Mouse (Mus musculus): ENCODE measurements at regions not wholly inside any gene's neighbourhood (a gene's known extent, or its start where the extent isn't known, plus 50 kb on each side); places are given as distances from the start of the nearest gene placed in this dataset.

GRCm38 (mm10) chr3:143913044-143913574 is 291.9 kb downstream of the Lmo4 start:
- no peaks in the 10 kb centered on the region for H3K27me3 ChIP-seq (ENCODE audit: control insufficient read depth, insufficient read depth, low read length)
- WGBS: 86% methylated on average over 3 of the region's 3 CpGs
- H3K27ac ChIP-seq (ENCODE audit: control insufficient read depth, insufficient read depth, low read length): no peak overlapping the region
- peaks cover 25% of the 10 kb centered on the region for H3K4me1 ChIP-seq (replicated peaks; ENCODE audit: control insufficient read depth, insufficient read depth, low read length)
- no peak for TF ChIP-seq POLR2A (IDR thresholded peaks at IDR 0.05; ENCODE audit: control insufficient read depth, extremely low read depth, insufficient read depth, low read length, poor library complexity)
- no peak for TF ChIP-seq CTCF (IDR thresholded peaks at IDR 0.05; ENCODE audit: borderline replicate concordance, control insufficient read depth, extremely low read depth, insufficient read depth, low read length, poor library complexity)
- H3K4me3 ChIP-seq (ENCODE audit: control insufficient read depth, insufficient read depth, low read length): no peak overlapping the region
- no peak for DNase-seq
- H3K36me3 ChIP-seq (ENCODE audit: control insufficient read depth, insufficient read depth, low read length): no peaks in the 10 kb centered on the region

GRCm38 (mm10) chr3:143912433-143912832 is 292.6 kb downstream of the Lmo4 start:
- no peaks in the 10 kb centered on the region for H3K27me3 ChIP-seq (ENCODE audit: control insufficient read depth, insufficient read depth, low read length)
- no peak for DNase-seq
- H3K27ac ChIP-seq (ENCODE audit: control insufficient read depth, insufficient read depth, low read length): no peak overlapping the region
- H3K36me3 ChIP-seq (ENCODE audit: control insufficient read depth, insufficient read depth, low read length): no peaks in the 10 kb centered on the region
- TF ChIP-seq POLR2A (IDR thresholded peaks at IDR 0.05; ENCODE audit: control insufficient read depth, extremely low read depth, insufficient read depth, low read length, poor library complexity) (no peak), CTCF (IDR thresholded peaks at IDR 0.05; ENCODE audit: borderline replicate concordance, control insufficient read depth, extremely low read depth, insufficient read depth, low read length, poor library complexity) (no peak)
- H3K4me3 ChIP-seq (ENCODE audit: control insufficient read depth, insufficient read depth, low read length): no peak overlapping the region
- WGBS: 93% methylated on average over 6 of the region's 6 CpGs
- peaks cover 25% of the 10 kb centered on the region for H3K4me1 ChIP-seq (replicated peaks; ENCODE audit: control insufficient read depth, insufficient read depth, low read length)

GRCm38 (mm10) chr3:143909341-143909740 is 295.7 kb downstream of the Lmo4 start:
- Histone ChIP-seq H3K4me1 (replicated peaks; ENCODE audit: control insufficient read depth, insufficient read depth, low read length) (peaks cover 18% of the 10 kb centered on the region), H3K27me3 (ENCODE audit: control insufficient read depth, insufficient read depth, low read length) (no peaks in the 10 kb centered on the region), H3K36me3 (ENCODE audit: control insufficient read depth, insufficient read depth, low read length) (no peaks in the 10 kb centered on the region), H3K27ac (ENCODE audit: control insufficient read depth, insufficient read depth, low read length) (no peak overlapping the region), H3K4me3 (ENCODE audit: control insufficient read depth, insufficient read depth, low read length) (no peak overlapping the region)
- 87% methylated on average over 6 of the region's 6 CpGs for WGBS
- TF ChIP-seq POLR2A (IDR thresholded peaks at IDR 0.05; ENCODE audit: control insufficient read depth, extremely low read depth, insufficient read depth, low read length, poor library complexity): no peak
- no peak for TF ChIP-seq CTCF (IDR thresholded peaks at IDR 0.05; ENCODE audit: borderline replicate concordance, control insufficient read depth, extremely low read depth, insufficient read depth, low read length, poor library complexity)
- DNase-seq: no peak

GRCm38 (mm10) chr3:143903421-143903820 is 301.6 kb downstream of the Lmo4 start:
- H3K27ac ChIP-seq (ENCODE audit: control insufficient read depth, insufficient read depth, low read length): no peak overlapping the region
- peaks cover 2% of the 10 kb centered on the region; the same call in 1 of the 2 replicates for H3K4me1 ChIP-seq (replicated peaks; ENCODE audit: control insufficient read depth, insufficient read depth, low read length)
- DNase-seq: no peak
- 56% methylated on average over 2 of the region's 2 CpGs for WGBS
- H3K27me3 ChIP-seq (ENCODE audit: control insufficient read depth, insufficient read depth, low read length): no peaks in the 10 kb centered on the region
- H3K36me3 ChIP-seq (ENCODE audit: control insufficient read depth, insufficient read depth, low read length): no peaks in the 10 kb centered on the region
- no peak overlapping the region for H3K4me3 ChIP-seq (ENCODE audit: control insufficient read depth, insufficient read depth, low read length)
- TF ChIP-seq POLR2A (IDR thresholded peaks at IDR 0.05; ENCODE audit: control insufficient read depth, extremely low read depth, insufficient read depth, low read length, poor library complexity) (no peak), CTCF (IDR thresholded peaks at IDR 0.05; ENCODE audit: borderline replicate concordance, control insufficient read depth, extremely low read depth, insufficient read depth, low read length, poor library complexity) (no peak)

GRCm38 (mm10) chr3:143880813-143881212 is 324.2 kb downstream of the Lmo4 start:
- no peak for DNase-seq
- Histone ChIP-seq H3K27ac (ENCODE audit: control insufficient read depth, insufficient read depth, low read length) (no peak overlapping the region), H3K27me3 (ENCODE audit: control insufficient read depth, insufficient read depth, low read length) (no peaks in the 10 kb centered on the region), H3K36me3 (ENCODE audit: control insufficient read depth, insufficient read depth, low read length) (no peaks in the 10 kb centered on the region), H3K4me1 (replicated peaks; ENCODE audit: control insufficient read depth, insufficient read depth, low read length) (no peaks in the 10 kb centered on the region), H3K4me3 (ENCODE audit: control insufficient read depth, insufficient read depth, low read length) (no peak overlapping the region)
- TF ChIP-seq POLR2A (IDR thresholded peaks at IDR 0.05; ENCODE audit: control insufficient read depth, extremely low read depth, insufficient read depth, low read length, poor library complexity) (no peak), CTCF (IDR thresholded peaks at IDR 0.05; ENCODE audit: borderline replicate concordance, control insufficient read depth, extremely low read depth, insufficient read depth, low read length, poor library complexity) (no peak)
- WGBS: 94% methylated on average over 2 of the region's 2 CpGs

- Histone ChIP-seq H3K4me3 (ENCODE audit: control insufficient read depth, insufficient read depth, low read length) (no peak overlapping the region), H3K4me1 (replicated peaks; ENCODE audit: control insufficient read depth, insufficient read depth, low read length) (peaks cover 4% of the 10 kb centered on the region; the same call in 1 of the 2 replicates), H3K27me3 (ENCODE audit: control insufficient read depth, insufficient read depth, low read length) (no peaks in the 10 kb centered on the region), H3K27ac (ENCODE audit: control insufficient read depth, insufficient read depth, low read length) (no peak overlapping the region), H3K36me3 (ENCODE audit: control insufficient read depth, insufficient read depth, low read length) (no peaks in the 10 kb centered on the region)
- 16% methylated on average over 3 of the region's 3 CpGs for WGBS
- DNase-seq: no peak
- TF ChIP-seq POLR2A (IDR thresholded peaks at IDR 0.05; ENCODE audit: control insufficient read depth, extremely low read depth, insufficient read depth, low read length, poor library complexity) (no peak), CTCF (IDR thresholded peaks at IDR 0.05; ENCODE audit: borderline replicate concordance, control insufficient read depth, extremely low read depth, insufficient read depth, low read length, poor library complexity) (no peak)
Measured at GRCm38 (mm10) chr3:143873876-143874275, 331.1 kb downstream of the Lmo4 start.

GRCm38 (mm10) chr3:143866521-143866920 is 338.5 kb downstream of the Lmo4 start:
- H3K4me3 ChIP-seq (ENCODE audit: control insufficient read depth, insufficient read depth, low read length): no peak overlapping the region
- no peak for TF ChIP-seq CTCF (IDR thresholded peaks at IDR 0.05; ENCODE audit: borderline replicate concordance, control insufficient read depth, extremely low read depth, insufficient read depth, low read length, poor library complexity)
- WGBS: 95% methylated on average over 4 of the region's 4 CpGs
- H3K36me3 ChIP-seq (ENCODE audit: control insufficient read depth, insufficient read depth, low read length): no peaks in the 10 kb centered on the region
- no peaks in the 10 kb centered on the region for H3K27me3 ChIP-seq (ENCODE audit: control insufficient read depth, insufficient read depth, low read length)
- no peak for DNase-seq
- H3K27ac ChIP-seq (ENCODE audit: control insufficient read depth, insufficient read depth, low read length): no peak overlapping the region
- H3K4me1 ChIP-seq (replicated peaks; ENCODE audit: control insufficient read depth, insufficient read depth, low read length): no peaks in the 10 kb centered on the region

Measured in thymus, adult 2 months (tissue).